Mouse (Mus musculus) adrenal gland, postnatal 4 days (tissue): ENCODE measurements around the gene Tmem87b. TPM values are rescaled to one million over a fixed set of nuclear protein-coding genes. Genes with fewer than 3 reads are reported as not detected.

Experiments
- DNase-seq, 2 experiments: peaks; one replicate each; pipeline ENCODE4 v3.0.0; 2021 to 2022; ENCODE audit warnings: low spot score in 2 of 2, mixed read lengths in 2 of 2
- total RNA-seq, 2 experiments: library from RNA; stranded (reverse); gene quantifications; 2 replicates each; pipeline ENCODE4 v1.2.3; 2021

The Tmem87b gene
- total RNA-seq, 2 experiments from 2014 or later: 44.8 to 45.7 TPM

DNA sequence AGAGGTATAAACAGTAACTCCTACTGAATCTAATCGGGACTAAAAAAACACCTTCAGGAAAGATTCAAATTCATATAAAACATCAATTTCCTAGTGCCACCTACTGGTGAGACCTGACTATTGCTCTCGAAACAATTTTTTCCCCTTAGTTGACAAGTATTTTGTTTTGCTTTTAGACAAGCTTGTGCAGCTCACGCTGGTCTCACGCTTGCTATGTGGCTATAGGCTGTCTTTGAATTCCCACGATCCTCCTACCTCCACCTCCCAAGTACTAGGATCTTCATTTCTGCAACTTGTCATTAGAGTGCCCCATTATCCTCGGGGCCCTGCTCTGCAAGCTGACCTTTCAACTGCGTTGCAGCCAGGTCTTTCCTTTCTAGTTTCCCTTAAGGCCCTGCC is 532 bp upstream of the Tmem87b start:
- DNase-seq: no peak

- peak in 1 of 2 experiments; percentile 6 for DNase-seq
Measured at GRCm38 (mm10) chr2:128818956-128819643, 1.2 kb downstream of the Tmem87b start.

DNA sequence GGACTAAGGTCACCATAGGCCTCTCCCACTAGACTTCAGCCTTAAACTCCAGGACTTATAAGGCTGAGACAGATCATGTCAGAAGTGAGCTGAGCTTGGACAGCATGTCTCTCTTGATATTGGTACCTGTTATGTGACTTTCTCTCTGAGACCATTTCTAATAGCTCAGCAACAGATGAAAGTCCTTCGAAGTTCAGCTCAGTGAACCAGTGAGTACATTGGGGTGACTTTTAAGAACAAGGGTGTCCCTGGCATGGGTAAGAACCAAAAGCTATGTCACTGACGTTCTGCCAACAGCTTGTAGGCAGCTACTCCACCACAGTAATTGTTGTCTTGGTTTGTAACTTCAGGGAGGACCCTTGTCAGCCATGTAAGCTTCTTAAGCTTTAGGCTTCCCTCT is 2.7 kb downstream of the Tmem87b start:
- DNase-seq: no peak

DNA sequence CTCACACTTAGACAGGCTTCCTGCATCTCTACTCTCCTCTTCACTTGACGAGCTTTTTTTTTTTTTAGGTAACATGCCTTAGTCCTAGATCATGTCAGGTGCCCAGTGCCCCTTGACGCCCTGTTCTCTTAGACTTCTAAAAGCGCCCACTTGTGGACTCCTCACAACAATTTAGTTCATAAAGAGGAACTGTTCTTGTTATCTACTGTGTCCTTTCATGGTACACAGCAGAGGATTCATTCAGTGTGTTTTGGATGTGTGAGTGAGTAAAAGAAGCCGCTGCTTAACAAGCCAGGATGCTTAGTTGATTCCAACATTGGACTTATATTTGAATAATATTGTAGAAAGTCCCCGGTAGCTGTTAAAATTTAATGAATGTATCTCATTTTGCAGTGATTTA is 6.0 kb downstream of the Tmem87b start:
- DNase-seq: no peak

GRCm38 (mm10) chr2:128827787-128828186 is 9.9 kb downstream of the Tmem87b start:
- DNase-seq: no peak

DNA sequence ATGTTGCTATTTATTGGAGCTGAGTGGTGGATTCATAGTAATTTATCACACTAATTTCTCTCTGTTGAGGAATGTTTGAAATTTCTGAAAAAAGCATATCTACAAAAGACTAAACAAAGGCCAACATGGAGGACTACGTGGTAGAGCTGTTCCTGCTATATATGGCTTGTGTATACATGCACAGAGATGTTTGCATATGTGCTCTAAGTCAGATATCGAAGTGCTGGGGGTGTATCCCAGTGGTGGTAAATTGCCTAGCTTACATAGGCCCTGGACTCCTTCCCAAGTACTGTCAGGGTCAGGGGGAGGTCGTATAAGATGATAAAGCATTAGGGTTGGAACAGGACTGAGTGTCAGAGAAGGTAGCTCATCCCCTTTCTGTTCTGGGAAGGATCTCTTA is 14.7 kb downstream of the Tmem87b start:
- no peak for DNase-seq

DNA sequence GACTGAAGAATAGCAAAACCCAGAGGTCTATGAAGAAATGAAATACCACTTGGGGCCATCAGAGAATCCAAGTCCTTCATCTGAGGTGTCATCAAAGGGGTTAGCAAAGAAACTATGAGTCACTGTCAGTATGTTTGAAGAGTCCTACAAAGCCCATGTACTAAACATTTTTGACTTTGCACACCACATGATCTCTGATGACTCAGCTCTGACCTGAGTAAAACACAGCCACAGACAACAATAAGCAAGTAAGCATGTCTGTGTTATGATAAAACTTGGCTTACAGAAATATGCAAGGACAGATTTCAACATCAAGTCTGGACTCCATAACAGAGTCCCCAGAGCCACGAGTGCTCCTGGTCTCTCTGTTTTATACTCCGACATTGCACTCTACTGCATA is 15.1 kb downstream of the Tmem87b start:
- no peak for DNase-seq

DNA sequence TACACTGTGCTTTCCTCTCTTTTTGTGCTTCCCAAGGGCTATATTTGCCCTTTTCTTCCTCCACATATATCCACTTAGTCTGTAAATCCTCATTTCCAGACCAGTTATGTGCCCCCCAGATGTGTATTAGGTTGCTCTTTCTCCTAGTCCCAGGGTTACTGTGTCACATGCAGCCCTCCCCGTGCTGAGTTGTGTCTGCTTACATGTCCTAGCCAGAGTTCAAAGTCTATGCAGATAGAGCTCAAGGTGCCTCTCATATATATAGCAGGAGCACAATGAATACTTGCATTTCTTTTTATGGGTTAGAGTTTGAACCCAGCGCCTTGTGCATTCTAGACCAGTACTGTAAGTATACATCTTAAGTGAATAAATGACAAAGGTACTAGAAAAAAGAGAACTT is 15.5 kb downstream of the Tmem87b start:
- no peak for DNase-seq

DNA sequence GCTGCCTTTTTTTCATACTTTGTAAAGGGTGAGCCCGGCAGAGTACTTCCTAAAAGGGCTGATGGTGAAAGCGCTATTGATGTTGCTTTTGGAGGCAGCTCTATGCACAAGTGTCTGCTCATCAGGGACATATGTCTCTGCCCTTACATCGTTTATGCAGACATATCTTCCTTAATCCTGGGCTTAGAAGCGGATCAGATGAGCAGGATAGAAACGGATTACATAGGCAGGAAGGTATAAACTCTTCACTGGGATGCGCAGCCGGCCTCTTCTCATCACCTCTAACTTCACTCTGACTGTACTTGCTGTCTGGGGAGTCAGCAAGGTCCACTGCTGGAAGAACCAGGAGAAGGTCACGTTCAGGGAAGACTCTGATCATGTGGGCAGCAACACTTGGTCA is 19.6 kb downstream of the Tmem87b start:
- DNase-seq: no peak

- no peak for DNase-seq
Measured at GRCm38 (mm10) chr2:128838611-128839010, 20.7 kb downstream of the Tmem87b start.

GRCm38 (mm10) chr2:128839501-128839900 is 21.6 kb downstream of the Tmem87b start:
- DNase-seq: no peak

- no peak for DNase-seq
Measured at GRCm38 (mm10) chr2:128842437-128842836, 24.5 kb downstream of the Tmem87b start.

DNA sequence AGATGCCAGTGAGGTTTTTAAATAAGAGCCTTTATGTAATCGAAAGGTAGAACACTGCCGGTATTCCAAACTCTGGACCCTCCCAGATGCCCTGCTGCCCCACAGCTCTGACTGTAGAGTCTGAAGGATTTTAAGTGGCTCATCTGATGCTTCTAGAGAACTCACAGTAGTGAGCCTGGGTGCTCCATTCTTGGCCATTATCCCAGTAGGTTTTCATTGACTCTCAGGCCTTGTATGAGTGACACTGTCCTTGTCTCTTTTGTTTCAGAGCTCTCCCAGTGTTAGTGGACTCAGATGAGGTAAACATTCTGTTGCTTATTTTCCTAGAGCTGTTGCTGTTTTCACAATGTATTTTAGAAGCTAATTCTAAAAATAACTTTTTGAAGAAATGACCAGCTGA is 32.1 kb downstream of the Tmem87b start:
- DNase-seq: no peak

DNA sequence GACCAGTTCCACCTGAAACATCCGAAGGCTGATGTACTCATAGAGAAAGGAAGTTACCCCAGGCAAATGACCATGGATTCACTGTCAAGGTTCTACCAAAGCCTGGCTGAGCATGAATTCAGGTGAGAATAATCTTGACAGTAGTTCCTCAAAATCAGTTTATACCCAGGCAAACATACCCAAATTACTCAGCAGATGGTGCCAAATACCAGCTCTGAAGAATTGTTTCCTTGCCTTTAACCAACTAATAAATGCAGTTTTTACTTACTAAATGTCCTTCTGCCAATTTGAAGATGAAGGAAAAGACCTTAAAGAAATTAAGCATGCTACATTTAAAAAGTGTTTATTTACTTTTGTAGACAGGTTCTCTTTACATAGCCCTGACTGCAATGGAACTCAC is 38.8 kb downstream of the Tmem87b start:
- DNase-seq: no peak

DNA sequence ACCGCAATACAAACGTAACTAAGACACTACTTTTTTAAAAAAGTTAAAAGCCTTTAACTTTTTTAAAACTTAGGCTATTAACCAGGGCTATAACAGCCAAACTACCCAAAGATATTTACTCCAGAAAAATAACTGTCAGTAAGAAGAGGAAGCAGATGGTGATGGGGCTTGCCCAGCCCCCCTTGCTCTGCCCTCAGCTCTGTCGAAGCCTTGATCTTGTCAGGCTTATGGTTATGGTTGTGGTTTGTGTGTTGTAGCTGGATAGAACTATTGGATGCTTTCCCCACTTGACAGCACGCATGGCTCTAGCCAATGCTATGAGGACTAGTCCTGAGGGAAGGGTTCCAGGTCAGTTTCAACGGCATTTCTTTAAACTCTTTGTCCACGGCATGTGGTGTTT is 41.0 kb downstream of the Tmem87b start:
- no peak for DNase-seq

DNA sequence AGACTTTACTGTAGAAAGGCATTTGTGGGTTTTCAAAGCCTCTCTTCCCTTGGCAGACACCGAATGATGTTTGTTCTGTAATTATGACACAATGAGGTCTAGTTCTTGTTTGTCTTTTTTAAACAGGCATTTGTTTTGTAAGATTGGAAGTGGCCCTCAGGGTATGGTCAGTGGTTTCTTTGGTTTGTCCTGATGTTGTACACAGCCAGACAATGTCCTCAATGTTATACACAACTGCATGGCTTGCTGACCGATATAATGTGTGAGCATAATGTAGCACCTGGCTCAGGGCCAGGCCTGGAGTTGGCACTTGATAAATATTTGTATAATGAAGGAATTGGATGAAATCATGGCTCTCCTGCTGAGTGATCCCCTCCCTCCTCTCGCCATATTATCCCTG is 41.9 kb downstream of the Tmem87b start:
- no peak for DNase-seq

GRCm38 (mm10) chr2:128862636-128863035 is 44.7 kb downstream of the Tmem87b start, which contains the start of gene Fbln7:
TSS of gene Fbln7 (plus strand) at chr2:128862981.
- no peak for DNase-seq

- DNase-seq: peak; percentile 18 to 31
Measured at GRCm38 (mm10) chr2:128863777-128864331, 45.9 kb downstream of the Tmem87b start.

GRCm38 (mm10) chr2:128865061-128865460 is 47.1 kb downstream of the Tmem87b start:
- no peak for DNase-seq

GRCm38 (mm10) chr2:128871656-128872055 is 53.7 kb downstream of the Tmem87b start:
- DNase-seq: no peak

- DNase-seq: no peak
Measured at GRCm38 (mm10) chr2:128872256-128872655, 54.3 kb downstream of the Tmem87b start.

- DNase-seq: no peak
Measured at GRCm38 (mm10) chr2:128875526-128875925, 57.6 kb downstream of the Tmem87b start.

DNA sequence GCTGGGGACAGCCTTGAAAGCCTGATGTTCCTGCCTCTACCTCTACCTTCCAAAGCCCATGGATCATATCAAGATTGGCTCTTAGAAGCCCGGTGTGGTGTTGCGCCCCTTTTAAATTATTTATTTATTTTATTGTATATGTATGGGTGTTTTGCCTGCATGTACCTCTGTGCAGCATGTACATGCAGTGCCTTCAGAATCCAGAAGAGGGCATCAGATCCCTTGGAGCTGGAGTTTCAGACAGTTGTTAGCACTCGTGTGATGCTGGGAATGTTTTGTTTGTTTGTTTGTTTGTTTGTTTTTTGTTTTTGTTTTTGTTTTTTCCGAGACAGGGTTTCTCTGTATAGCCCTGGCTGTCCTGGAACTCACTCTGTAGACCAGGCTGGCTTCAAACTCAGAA is 63.3 kb downstream of the Tmem87b start:
- no peak for DNase-seq
